Mouse (Mus musculus) c-Kit-positive CD71-positive TER-119-negative erythroid progenitor cells, embryonic 14.5 days (primary cell): ENCODE results near the gene Eng.

Experiments
- DNase-seq: peaks from one replicate; pipeline ENCODE4 v3.0.0-alpha.2; 2013; ENCODE audit warnings: low read depth

Eng gene

DNA sequence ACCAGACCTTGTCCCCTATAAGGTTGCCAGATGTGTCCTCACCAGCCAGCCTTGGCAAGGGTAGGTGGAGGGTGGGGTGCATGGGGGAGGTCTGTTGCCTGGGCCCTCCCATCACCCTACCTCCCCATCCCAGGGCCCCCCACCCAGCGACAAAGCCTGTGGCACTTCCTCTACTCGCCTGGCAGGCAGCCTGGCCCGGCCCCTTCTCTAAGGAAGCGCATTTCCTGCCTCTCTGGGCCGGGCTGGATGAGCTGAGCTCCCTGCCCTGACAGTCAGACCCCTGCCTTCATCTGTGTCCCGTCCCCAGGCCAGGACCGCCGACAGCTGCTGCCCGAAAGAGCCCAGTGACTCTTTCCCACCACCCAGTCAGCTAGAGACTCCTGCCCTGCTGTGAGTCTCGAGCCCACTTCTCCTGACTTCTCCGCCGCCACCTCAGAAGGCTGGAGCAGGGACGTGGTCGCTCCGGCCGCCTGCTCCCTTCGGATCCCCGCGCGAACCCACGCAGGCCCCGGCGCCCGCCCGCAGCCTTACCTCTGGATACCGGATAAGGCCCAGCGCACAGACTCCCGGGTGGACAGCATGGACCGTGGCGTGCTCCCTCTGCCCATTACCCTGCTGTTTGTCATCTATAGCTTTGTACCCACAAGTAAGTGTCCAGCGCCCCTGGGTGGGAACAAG is at the start of gene Eng:
Gene Eng, plus strand, starts transcription at position 217 of the 678 bp plus-strand sequence.
- DNase-seq: no peak

- no peak for DNase-seq
Observed at GRCm38 (mm10) chr2:32596725-32597124, 49.7 kb upstream of the Eng start.

- no peak for DNase-seq
Observed at GRCm38 (mm10) chr2:32597248-32597647, 49.1 kb upstream of the Eng start.

- DNase-seq: no peak
Observed at GRCm38 (mm10) chr2:32597699-32598098, 48.7 kb upstream of the Eng start.

- no peak for DNase-seq
Observed at GRCm38 (mm10) chr2:32598506-32598905, 47.9 kb upstream of the Eng start.

- no peak for DNase-seq
Observed at GRCm38 (mm10) chr2:32599409-32599808, 47.0 kb upstream of the Eng start, which contains the start of gene St6galnac6. Gene St6galnac6 (plus strand): TSS chr2:32599709.

DNA sequence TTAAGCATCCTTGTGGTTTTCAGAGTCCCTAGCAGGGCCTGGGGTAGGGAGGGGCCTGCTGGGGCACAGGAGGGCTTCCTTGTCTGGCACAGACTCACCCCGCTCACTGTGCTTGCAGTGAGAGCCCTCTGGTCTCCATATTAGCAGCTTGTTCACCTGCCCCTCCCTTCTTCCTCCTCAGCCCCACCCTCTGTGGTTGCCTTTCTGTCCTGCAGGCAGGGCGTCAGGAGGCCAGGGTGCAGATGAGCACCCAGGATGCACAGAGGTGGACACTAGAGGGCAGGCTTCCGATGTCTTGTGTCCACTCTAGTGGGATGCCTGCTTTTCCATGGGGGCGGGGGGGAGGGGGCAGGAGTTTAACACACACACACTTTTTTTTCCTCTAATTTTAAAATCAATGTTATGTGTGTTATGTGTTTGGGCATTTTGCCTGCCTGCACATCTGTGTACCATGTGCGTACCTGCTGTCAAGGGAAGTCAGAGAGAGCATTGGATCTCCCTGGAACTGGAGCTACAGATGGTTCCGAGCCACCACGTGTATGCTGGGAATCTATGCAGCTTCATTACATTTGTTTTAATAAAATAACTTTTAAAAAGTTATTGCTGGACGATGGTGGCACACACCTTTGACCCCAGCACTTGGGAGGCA is 44.9 kb upstream of the Eng start:
- no peak for DNase-seq

- DNase-seq: no peak
Observed at GRCm38 (mm10) chr2:32602600-32603054, 43.8 kb upstream of the Eng start.

GRCm38 (mm10) chr2:32604631-32605030 is 41.8 kb upstream of the Eng start:
- no peak for DNase-seq

- DNase-seq: peak; percentile 82
Observed at GRCm38 (mm10) chr2:32606161-32607142, 39.9 kb upstream of the Eng start.

DNA sequence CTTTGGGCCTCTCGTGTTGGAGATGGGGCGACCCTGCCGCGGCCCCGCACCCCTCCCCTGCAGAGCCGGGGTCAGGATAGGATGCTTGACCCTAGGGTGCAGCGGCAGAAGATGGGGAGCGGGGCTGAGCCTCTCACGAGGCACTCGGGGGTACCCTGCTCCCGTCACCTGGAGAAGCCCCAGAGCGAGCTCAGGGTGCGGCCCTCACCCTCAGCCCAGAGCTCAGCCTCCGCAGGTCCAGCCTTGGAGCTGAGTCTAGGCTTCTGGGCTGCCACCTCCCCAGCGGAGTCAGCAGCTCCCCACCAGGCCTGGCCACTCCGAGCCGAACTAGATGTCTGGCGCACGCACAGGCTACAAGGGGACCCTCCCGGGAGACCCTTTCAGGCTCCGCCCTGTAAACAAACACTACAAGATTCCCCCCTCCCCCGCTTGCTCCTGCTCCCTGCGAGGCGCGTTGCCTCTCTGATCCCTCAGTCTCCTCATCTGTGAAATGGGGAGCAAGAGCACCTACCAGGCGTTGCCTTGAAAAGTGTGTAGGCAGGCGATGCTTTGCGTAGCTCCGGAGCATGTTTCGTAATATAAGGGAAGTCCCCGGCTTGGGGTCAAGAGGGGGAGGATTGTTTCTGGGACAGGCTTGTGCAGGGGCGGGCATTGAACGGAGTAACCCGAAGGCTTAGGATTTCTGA is 39.0 kb upstream of the Eng start:
- DNase-seq: no peak

DNA sequence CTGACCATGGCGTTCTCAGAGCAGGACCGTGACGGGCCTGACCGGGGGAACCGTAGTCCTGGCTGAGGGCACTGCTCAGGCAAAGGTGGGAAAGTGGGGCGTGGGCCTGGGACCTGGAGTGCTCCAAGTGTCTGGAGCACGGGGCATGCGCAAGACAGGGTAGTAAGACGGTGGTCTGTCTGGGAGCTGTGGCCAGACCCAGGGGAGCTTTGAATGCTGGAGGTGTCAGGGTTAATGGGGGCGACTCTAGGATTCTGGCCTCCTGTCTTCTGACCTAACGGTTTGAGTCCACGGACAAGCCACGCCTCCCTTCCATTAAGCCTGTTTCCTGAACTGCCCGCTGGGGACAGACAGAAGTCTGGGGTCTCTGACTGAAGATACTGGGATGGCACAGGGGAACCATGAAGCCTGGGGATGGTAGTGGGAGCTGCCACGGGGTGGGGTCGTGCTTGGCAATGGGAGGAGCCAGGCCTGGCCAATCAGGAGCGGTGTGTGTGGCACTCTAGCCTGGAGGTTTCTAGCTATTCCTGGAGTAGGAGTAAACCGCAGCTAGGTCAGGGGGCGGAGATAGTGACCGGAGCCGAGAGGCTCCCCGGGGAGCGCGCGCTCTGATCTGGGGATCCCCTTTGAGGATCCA is 38.1 kb upstream of the Eng start:
- peak; percentile 80 for DNase-seq

GRCm38 (mm10) chr2:32608778-32609435 is 37.5 kb upstream of the Eng start:
- no peak for DNase-seq

DNA sequence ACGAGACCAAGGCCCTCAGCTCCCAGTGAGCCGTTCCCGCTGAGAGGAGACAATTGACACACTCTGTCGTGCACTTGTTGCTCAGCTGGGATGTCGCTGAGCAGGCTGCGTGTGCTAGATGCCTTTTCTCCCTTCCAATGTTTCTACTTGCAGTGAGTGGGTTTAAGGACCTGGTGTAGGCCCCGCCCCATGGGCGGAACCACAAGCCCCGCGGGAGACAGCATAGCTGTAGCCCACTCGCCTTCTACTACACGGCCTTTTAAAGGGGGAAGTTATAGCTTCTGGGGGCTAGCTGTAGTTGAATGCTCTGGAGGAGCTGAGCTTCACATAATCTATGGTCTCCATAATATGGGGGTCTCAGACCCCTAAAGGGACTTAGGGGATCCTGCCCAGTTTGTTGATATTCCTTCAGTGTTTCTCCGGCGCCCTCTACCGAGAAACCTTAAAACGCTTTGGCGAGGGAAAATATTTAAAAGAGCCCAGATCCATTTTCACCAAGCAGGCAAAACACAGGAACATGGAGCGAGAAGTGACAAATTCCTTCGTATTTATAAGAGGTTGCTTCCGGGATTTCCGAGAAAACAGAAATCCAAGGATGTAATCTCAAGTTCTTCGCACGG is 35.7 kb upstream of the Eng start:
- no peak for DNase-seq

GRCm38 (mm10) chr2:32612274-32612673 is 34.1 kb upstream of the Eng start:
- DNase-seq: no peak

DNA sequence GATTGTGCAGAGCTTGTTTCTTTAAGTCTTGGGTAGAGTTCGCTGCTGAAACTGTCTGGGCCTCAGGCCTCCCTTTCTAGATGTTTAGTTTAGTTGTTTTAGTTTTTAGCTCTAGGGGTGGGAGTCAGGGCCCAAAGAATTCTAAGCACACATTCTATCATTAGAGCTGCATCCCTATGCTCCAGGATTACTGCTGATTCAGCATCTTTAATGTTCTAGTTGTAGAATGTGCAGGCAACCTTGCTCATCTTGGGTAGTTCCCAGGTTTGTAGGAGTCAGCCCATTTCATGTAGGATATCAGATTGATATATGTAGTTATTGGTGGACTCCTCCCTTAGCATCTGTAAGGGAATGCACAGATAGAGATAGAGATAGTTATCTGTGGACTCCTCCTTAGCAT is 29.3 kb upstream of the Eng start:
- DNase-seq: no peak

DNA sequence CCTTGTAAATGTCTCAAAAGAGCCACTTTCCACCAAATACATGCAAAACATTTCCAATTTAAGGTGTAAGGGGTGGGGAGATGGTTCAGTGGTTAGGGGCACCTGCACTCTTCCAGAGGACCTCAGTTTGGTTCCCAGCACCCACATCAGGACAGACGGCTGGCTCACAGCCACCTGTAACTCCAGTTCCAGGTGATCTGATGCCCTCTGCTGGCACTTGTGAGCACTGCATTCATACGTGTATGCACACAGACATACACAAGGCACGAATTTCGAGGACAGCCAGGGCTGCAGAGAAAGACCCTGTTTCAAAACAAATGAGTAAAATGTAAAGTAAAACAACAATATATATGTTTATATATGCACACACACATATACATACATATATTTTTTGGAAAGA is 28.8 kb upstream of the Eng start:
- no peak for DNase-seq

DNA sequence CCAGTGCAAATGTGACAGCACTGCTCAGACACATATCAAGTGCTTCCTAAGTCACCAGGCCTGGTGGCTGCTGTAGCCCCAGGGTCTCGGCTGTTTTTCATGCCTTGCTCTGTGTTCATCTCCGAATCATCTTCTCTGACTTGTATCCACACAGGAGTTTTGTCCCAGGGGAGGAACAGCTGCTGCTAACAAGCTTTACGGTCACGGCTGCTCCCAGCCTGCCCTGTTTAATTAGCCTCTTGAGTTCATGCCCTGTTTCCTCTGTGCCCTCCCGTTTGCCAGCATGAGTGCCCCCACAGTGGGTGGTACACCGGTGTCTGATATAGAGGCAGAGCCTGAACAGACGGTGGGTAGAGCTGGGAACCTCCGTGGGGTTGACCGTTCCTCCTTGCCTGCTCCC is 28.3 kb upstream of the Eng start:
- no peak for DNase-seq

GRCm38 (mm10) chr2:32620682-32621516 is 25.5 kb upstream of the Eng start:
- no peak for DNase-seq

GRCm38 (mm10) chr2:32621517-32621859 is 24.9 kb upstream of the Eng start, which contains the start of gene Ak1:
Gene Ak1 (plus strand): TSS chr2:32621758.
- DNase-seq: no peak
